Mouse (Mus musculus) cerebellum, postnatal 14 days (tissue): Measurements from ENCODE around the gene 8030411F24Rik.
A peak's percentile ranks its signal among the peaks of the same experiment; 100 is the strongest.
"Not testable (repeated sequence)": the region's sequence is repeated elsewhere in the genome, so short reads cannot be mapped to it uniquely, and the experiment has no call there.

Source experiments
- DNase-seq, 2 experiments: peaks; one replicate each; pipeline ENCODE4 v3.0.0; 2021; ENCODE audit warnings: mixed read lengths in 2 of 2

8030411F24Rik gene

GRCm38 (mm10) chr2:148781709-148782108 lies at the start of gene 8030411F24Rik:
Gene 8030411F24Rik, plus strand, starts transcription at chr2:148782009.
- no peak for DNase-seq

GRCm38 (mm10) chr2:148732327-148733000 lies 49.3 kb upstream of the 8030411F24Rik start, which contains the start of gene Napb:
Gene Napb, minus strand, starts transcription at chr2:148732467.
- DNase-seq = peak; percentile 95 to 97

- peak; percentile 92 to 94 for DNase-seq
These were observed 38.8 kb upstream of the 8030411F24Rik start for GRCm38 (mm10) chr2:148743001-148743400.

GRCm38 (mm10) chr2:148743846-148744407 lies 37.9 kb upstream of the 8030411F24Rik start:
- DNase-seq = peak; percentile 38 to 52

GRCm38 (mm10) chr2:148750058-148750457 lies 31.8 kb upstream of the 8030411F24Rik start, which contains the start of gene Cstl1:
Gene Cstl1, plus strand, starts transcription at chr2:148750358.
- no peak for DNase-seq

- DNase-seq = peak; percentile 86 to 89
These were observed 29.7 kb upstream of the 8030411F24Rik start for GRCm38 (mm10) chr2:148751893-148752813.

GRCm38 (mm10) chr2:148754310-148754846 lies 27.4 kb upstream of the 8030411F24Rik start:
- no peak for DNase-seq

GRCm38 (mm10) chr2:148763648-148764388 lies 18.0 kb upstream of the 8030411F24Rik start:
- no peak for DNase-seq

- DNase-seq = not testable (repeated sequence)
These were observed 10.4 kb upstream of the 8030411F24Rik start, which contains the start of gene Cst11 for GRCm38 (mm10) chr2:148771397-148771796. Gene Cst11, minus strand, starts transcription at chr2:148771497.

GRCm38 (mm10) chr2:148789142-148789541 lies 7.3 kb downstream of the 8030411F24Rik start, which contains the start of gene Cst12:
Gene Cst12, plus strand, starts transcription at chr2:148789361.
- no peak for DNase-seq

- no peak for DNase-seq
These were observed 16.7 kb downstream of the 8030411F24Rik start, which contains the start of gene Cst8 for GRCm38 (mm10) chr2:148798485-148798884. Gene Cst8, plus strand, starts transcription at chr2:148798785.

GRCm38 (mm10) chr2:148801491-148801921 lies 19.7 kb downstream of the 8030411F24Rik start:
- peak; percentile 82 to 83 for DNase-seq

- no peak for DNase-seq
These were observed 24.9 kb downstream of the 8030411F24Rik start for GRCm38 (mm10) chr2:148806696-148807095.

- no peak for DNase-seq
These were observed 38.1 kb downstream of the 8030411F24Rik start, which contains the start of gene Cst13 for GRCm38 (mm10) chr2:148819909-148820308. Gene Cst13, plus strand, starts transcription at chr2:148820081.

GRCm38 (mm10) chr2:148825986-148826385 lies 44.2 kb downstream of the 8030411F24Rik start:
- no peak for DNase-seq

- no peak for DNase-seq
These were observed 53.1 kb downstream of the 8030411F24Rik start, which contains the start of gene Cst9 for GRCm38 (mm10) chr2:148834912-148835311. Gene Cst9, plus strand, starts transcription at chr2:148835147.
